Mouse (Mus musculus): Measurements from ENCODE around the gene Smco4.
"Not testable (repeated sequence)": the region's sequence is repeated elsewhere in the genome, so short reads cannot be mapped to it uniquely, and the experiment has no call there.

Smco4 gene

DNA sequence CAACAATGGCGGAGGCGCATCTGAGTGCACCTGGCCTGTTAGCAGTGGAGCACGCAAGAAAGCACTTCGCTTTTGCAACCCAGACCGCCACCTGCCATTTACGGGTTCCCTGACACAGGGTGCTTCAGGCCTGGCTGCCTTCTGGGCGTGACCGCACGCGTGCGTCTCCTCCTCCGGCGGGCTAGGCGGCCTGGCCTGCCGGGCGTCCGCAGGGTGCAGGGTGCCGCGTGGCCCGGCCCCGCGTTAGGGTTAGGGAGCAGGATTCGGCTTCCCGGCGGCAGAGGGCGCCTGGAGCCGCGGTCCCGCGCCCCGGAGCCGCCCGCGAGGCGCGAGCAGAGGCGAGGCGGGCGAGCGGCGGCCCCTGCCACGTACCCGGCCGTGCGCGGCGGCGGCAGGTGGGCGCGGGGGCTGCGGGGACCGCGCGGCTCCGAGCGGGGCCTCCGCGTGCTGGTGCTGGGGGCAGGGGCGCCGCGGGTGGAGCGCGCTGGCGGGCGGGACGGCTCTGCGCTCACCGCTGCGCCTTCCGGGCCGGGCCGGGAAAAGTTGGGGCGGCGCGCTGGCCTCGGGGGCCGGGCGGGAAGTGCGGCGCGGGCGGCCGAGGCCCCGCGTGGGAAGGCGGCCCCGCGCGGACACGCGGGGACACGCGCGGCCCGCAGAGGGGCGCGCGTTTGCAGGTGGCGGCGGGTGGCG lies at the start of gene Smco4:
Gene Smco4 (plus strand): TSS at position 198 of the 690 bp plus-strand sequence.
- peak; percentile 80 for DNase-seq (ENCODE audit: low spot score)

DNA sequence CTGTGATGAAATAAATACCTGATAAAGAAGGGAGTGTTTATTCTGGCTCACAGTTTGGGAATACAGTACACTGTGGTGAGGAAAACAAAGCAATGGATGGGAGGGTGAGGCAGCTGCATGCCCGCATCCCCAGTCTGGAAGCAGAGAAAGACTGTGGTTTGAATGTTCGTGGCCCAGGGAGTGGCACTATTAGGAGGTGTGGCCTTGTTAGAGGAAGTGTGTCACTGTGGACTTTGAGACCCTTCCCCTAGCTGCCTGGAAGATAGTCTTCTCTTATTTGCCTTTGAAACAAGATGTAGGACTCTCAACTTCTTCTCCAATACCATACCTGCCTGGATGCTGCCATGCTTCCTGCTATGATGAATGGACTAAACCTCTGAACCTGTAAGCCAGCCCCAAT lies 45.8 kb upstream of the Smco4 start:
- DNase-seq (ENCODE audit: low spot score) = no peak

DNA sequence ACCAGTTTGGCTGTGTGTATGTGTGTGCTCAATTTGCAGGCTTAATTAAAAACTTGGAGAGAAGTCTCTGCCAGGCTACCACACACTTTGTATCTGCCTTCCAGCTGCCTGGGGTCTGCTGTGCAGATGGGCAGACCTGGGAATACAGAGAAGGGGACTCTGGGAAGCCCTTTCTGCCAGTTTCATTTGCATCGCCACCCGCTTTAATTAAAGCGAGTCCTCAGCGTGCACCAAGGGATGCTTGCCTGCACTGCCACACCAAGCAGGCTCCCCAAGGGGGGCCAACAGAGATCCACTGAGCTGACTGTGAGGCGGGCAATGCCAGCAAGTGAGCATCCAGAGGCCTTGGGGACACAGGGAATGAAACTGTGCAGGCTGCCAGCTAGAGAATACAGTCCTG lies 42.3 kb upstream of the Smco4 start:
- DNase-seq (ENCODE audit: low spot score) = no peak

DNA sequence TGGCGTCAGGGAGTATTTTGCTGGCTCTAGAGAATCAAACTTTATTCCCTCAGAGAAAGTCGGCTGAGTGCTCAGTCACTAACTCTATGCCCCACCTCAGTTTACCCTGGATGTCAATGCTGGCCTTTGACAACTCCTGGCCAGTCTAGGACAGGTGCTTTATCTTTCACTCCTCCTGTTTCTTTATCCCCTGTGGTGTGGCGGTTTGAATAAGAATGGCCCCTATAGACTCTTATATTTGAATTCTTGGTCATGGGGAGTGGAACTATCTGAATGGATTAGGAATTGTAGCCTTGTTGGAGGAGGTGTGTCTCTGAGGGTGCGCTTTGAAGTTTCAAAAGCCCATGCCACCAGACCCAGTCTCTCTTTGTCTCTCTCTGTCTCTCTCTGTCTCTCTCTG lies 21.0 kb upstream of the Smco4 start:
- DNase-seq (ENCODE audit: low spot score) = no peak

DNA sequence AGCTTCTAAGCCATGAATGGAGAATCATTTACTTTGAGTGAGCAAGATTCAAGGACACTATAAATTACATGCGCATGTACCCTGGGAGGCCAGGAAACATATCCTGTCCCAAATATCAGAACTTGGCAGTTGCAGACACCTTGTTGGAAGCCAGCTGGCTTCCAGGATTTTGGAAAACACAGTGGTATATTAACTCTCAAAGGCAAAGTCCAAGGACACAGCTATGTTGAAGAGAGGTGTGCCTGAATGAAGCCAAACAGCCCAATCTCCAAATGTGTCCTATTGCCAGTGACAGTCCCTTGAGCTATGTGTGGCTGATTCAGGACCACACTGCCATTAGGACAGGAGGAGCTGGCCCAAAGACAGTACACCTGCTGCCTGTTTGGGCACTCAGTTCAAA lies 20.0 kb upstream of the Smco4 start:
- DNase-seq (ENCODE audit: low spot score) = no peak

DNA sequence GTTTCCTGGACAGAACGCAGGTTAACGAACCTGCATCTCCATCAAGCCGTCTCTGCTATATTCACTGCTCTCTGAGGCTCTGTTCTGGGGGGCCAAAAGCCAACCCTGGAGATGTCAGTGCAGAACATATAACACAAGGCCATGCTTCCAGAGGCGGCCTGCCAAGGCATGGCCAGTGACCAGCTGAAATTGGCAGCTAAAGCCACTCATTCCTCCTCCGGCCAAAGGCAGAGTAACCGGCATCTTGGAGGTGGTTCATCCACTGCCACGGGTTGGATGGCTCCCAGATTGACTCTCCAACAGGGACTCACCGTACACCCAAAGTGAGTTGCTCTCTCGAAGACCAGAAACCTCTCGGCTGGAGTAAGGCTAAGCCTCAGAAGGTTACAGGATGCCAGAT lies 15.7 kb upstream of the Smco4 start:
- no peak for DNase-seq (ENCODE audit: low spot score)

DNA sequence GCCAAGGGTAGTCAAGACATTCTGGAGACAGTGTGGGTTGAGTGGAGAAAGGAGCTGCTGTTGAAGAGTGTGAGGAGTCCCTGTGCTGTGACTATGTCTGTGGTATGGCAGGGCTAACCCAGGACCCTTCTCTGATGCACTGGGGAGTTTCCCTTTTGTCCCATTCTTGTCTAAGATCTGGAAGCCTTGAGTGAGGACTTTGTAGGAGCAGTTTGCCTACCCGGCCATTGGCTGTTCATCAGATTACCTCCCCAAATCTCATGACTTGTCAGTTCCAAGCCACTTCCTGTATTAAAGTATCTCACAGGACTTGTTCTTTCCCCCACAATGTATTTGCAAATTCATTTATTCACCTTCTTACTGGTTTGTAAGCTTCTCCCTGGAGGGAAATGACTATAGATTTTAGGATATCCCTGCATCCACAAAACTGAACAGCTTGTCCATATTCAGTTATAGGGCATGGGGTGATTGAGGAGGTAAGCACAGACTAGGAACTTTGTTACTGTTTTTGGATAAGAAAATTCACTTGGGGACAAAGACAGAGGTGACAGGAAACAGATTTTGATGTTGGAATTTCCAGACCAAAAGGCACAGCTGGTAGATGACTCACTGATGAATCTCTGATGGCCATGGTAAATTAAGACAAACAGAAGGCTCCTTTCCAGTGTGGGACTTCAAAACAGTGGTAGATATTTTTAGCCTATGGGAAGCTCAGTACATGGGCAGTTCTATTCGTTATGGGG lies 5.4 kb upstream of the Smco4 start:
- no peak for DNase-seq (ENCODE audit: low spot score)

DNA sequence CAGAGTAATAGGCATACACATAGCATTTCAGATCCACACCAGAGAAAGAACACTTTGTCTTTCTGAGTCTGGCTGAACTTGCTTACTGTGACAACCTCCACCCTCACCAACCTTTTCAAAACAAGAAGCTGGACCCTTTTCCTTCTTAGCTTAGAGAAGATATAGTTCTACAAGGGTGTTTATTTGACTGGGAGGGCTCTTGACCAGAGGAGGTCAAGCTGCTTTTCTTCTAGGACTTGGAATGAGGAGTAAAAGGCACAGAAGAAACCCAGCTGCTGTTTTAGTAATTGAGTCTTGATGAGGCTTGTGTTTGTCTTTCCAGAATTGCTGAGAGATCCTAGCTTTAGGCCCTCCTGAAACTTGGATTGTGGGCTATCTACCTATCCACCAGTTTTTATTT lies 3.9 kb upstream of the Smco4 start:
- DNase-seq (ENCODE audit: low spot score) = no peak

DNA sequence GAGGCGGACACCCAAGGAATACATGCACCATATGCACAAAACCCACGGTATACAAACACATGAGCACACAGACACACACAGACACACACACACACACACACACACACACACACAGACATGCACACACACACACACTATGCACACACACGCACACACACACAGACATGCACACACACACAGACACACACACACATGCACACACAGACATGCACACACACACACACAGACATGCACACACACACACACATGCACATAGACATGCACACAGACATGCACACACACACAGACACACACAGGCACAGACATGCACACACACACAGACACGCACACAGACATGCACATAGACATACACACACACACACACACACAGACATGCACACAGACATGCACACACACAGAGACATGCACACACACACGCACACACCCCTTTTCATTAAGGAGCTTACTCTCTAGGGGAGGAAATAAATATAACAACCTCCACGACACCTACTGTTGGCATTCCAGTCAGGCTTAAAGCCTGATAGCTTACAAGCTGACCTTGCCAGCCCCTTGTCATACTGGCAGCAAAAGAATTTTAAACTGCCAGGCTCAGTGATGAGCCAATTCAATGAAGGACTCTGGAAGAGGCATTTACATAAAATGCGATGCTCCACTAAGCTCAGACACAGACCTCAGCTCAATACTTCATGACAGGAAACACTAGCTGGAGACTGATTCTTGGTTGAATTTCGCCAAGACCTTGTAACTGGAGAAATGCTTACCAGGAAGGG lies 2.7 kb upstream of the Smco4 start:
- DNase-seq (ENCODE audit: low spot score) = no peak

DNA sequence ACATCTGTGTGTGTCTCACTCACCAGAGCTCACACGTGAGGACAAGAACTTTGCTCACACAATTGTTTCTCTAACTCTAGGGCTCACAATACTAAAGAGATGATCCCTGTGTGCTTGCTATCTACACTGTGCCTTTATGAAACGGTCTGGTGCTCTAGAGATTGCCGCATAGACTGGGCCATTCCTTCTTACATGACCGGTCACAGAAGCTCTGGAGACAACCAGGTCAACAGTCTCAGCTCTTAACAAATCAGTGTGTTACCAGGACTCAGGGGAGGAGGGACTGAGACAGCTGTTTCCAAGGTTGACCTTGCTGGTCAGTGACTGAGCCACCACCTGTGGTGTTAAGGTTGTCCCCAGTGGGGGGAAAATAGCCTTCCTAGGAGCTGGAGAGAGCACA lies 1.5 kb upstream of the Smco4 start:
- DNase-seq (ENCODE audit: low spot score) = no peak

DNA sequence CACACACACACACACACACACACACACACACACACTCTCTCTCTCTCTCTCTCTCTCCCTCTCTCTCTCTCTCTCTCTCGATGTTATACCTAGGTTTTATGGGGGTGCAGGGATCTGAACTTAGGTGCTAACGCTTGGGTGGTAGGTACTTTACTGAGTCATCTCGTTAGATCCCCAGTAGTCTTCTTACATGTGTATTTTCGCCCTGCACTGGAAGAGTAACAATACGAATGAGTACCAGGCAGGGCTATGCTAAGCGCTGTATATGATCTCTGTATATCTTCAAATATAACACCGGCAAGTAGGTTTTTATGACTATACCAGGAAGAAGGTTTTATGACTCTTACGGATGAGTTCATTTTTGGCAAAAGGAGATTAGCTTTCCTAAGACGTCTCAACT lies 831 bp upstream of the Smco4 start:
- no peak for DNase-seq (ENCODE audit: low spot score)

DNA sequence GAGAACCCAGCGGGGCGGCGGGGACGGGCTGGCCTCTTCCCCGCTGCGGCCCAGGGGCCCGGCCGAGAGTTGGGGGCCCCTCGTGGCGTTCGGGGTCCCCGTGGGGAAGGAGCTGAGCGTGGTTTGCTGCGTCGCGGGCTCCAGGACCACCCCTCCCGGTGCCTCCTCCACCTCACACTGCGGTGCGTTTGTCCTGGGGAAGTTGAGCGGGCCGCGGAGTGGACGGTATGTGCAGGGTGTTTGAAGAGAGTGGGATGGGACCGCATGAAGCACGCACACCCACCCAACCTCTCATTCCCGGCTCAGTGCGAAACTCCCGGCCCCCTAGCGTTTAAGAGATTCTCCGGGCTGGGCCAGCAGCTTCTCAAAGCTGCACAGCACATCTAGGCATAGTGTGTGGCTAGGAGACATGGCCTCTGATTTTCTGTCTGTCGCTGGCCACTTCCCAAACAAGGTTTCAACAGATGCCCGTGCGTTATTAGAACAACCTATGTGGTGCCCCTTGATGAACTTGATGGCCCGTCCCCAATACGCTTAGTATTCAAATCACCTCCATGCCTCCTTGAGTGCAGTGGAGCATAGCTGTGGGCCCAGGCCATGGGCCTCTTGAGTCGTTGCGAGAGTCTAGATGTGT lies 810 bp downstream of the Smco4 start:
- peak; percentile 67 for DNase-seq (ENCODE audit: low spot score)

DNA sequence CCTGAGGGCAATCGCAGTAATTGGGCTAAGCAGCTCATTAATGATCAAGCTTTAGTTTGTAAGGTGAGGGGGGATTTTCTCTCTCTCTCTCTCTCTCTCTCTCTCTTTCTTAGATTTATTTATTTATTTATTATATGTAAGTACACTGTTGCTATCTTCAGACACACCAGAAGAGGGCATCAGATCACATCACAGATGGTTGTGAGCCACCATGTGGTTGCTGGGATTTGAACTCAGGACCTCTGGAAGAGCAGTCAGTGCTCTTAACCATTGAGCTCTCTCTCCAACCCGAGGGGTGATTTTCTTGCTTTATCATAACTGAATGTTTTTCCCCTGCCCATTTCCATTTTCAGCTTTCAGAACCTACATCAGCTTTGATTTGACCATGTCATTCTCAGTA lies 2.0 kb downstream of the Smco4 start:
- DNase-seq (ENCODE audit: low spot score) = not testable (repeated sequence)

DNA sequence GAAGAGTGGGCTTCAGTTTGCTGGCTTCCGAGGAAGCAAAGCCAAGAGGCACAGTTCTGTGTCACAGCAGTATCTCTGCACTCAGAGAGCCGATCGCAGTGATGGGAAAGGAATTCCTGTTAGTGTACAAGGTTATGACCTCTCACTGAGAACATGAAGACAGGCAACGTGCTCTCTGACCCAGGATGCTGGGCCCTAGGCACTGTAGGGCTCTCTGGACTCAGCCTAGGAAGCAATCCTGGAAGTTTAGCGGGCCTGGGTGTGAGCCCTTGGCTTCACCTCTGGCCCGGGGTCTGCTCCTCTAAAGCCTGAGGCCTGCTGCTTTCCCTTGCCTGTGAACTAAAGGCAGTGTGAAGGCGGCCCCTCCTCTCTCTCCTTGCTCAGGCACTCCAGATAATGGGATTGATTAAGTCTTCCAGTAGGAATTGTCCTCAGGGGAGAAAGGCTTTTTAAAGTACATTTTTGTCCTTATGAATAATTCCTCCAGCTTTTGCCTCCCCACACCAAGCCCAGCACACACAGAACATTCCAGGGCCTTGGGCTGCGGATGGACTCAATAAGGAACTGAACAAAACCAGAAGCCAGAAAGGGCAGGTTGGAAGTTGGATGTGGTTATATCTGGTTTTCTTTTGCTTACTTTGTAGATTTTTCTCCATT lies 2.8 kb downstream of the Smco4 start:
- DNase-seq (ENCODE audit: low spot score) = no peak

DNA sequence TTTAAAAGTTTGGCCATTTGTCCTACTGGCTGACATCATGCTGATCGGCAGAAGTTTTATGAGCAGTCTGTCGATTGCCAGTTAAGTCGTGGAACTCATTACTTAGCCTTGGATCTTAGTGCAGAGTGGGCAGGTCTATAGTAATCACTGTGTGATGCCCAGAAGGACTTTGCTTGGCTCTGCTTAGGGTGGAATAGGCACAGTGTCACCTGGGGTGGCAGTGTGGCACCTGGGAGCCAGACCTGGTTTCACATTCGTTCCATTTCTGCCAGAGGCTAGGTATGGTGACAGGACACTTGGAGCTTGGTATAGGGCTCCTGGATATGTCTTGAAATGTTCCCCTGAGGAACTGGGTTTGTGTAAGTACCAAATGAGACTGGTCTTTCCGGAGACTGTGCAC lies 6.8 kb downstream of the Smco4 start:
- DNase-seq (ENCODE audit: low spot score) = no peak

DNA sequence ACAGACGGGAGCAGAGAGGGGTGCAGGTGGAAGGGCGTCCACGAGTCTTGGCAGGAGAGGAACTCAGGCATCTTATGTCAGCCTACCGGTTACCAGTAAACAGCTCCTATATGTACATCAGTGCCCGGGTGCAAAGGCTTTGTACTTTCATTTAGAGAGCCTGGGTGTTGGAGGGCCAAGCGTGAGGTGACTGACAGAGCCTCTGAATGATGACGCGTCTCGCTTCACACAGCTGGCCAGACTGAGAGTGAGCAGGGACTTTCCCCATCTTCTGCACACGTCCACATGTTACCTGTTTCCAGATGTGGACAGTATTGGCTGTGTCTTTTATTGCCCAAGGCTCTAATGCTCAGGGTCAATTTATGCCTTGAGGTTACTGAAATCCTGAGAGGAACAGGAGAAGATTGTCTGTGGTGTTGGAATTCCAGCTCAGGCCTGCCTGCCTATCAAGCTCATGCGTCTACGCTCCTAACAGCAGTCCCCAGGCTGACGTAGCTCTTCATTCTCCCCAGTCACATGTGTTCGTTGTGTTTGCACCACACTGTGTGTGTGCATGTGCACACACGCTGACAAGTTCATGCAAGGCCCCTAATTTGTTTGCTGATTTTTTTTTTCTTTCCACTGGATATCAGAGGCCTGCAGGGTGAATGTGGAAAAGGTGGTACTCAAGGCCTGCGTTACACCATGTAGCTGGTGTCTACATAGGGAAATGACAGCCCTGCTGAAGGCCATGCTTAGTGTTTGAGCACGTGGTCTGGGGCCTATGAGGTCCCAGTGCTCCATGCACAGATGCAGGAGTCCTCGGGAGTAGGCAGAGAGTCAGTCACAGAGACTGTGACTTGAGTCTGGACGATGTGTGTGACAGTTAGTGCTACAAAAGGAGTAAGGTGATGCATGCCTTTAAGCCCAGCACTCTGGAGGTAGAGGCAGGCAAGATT lies 8.4 kb downstream of the Smco4 start:
- DNase-seq (ENCODE audit: low spot score) = no peak

DNA sequence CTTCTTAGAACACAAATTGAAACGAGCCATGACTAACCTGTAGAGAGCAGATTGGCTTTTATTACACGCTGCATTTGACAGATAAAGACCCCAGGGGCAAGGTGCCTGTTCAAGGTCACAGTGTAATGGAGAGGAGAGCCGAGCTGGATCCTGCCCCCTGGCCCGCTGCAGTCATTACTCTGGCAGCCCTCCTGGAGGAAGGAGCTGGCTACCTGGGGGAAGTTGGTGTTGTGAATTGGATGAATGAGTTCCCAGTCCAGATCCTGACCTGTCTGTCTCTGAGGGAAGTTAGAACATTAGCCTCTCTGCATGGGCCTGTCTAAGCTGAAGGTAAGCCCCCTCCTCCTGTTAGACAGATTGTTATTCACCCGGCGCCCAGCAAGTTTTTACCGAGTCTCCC lies 9.2 kb downstream of the Smco4 start:
- no peak for DNase-seq (ENCODE audit: low spot score)

DNA sequence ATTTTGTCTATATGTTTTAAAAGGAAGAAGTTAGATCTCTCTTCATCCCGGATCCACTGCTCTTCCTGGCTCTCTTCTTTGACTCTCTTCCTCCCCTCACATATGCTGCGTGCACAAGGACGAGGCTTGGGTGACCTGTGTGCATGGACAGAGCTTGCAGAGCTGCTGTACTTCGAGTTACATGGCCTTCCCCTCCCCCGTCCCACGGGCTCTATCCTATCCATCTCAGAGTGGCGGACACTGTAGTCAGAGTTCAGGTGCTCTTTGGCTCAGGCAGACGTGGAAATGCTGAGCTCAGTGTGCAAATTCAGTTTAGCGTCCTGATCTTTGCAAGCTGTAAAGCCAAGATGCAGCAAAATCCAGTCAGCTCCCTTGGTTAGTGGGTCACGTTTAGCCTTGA lies 10.1 kb downstream of the Smco4 start:
- DNase-seq (ENCODE audit: low spot score) = no peak

DNA sequence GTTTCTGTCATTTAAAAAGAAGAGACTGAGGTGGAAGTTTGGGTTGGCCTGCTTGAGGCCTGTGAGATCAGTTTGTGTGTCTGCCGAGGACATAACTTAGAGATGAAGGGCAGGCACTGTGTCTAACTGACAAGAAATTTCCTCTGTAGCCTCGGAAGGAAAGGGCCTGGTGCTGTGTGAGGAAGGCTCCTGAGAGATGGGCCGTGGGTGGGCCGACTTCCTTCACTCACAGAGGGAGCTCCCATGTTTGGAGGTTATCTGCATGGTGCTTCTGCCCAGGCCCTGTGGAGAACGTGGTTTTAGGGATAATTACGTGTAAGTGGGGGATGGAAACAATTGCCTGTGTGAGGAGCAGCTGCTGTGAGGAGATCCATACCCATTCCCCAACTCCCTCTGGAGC lies 10.6 kb downstream of the Smco4 start:
- no peak for DNase-seq (ENCODE audit: low spot score)

DNA sequence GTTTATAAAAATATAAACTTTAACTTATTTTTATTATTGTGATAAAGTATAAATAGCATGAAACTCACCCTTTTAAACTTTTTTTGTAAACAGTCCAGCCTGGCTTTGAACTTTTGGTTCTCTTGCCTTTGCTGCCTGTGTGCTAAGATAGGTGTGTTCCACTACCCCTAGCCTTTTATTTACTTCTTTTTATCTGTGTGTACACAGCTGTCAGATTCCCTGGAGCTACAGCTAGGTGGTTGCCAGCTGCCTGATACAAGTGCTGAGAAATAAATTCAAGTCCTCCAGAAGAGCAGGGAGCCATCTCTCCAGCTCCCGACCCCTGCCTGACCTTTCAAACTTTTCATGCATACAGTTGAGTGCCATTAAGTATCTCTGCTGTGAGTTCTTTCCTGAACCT lies 12.1 kb downstream of the Smco4 start:
- DNase-seq (ENCODE audit: low spot score) = no peak

DNA sequence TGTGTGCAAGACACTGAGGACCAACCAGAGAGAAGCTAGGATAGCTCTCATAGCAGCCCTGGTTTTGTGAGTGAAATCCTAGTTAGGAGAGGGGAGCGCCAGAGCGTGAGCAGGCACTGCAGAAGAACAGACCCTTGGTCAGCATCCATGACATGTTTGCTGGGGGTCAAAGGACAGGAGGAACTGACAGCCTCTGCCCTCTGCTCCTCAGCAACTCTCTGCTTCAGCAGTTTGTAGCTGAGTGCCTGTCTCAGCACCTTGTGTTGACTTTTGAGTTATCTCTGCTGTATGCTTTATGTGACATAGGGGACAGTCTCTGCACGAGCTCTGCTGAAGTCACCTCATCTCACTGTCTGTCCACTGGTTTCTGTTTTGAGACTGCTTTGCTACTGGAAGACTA lies 13.6 kb downstream of the Smco4 start:
- no peak for DNase-seq (ENCODE audit: low spot score)
